Mouse (Mus musculus): Measurements from ENCODE around the gene Tecpr1. TPM values are rescaled to one million over a fixed set of nuclear protein-coding genes. Genes with fewer than 3 reads are reported as not detected.

Tecpr1 gene
- polyA plus RNA-seq, 1 experiment from 2014 or later, result 15.4 TPM

- Histone ChIP-seq H3K27me3 (ENCODE audit: control insufficient read depth, insufficient read depth, low read length) (no peaks in the 10 kb centered on the region), H3K27ac (replicated peaks) (no peak overlapping the region), H3K4me1 (replicated peaks; ENCODE audit: control insufficient read depth, insufficient read depth) (peaks cover 3% of the 10 kb centered on the region; the same call in 1 of the 2 replicates), H3K4me3 (ENCODE audit: low read depth, low read length) (no peak overlapping the region), H3K9ac (ENCODE audit: low read length) (no peak overlapping the region), H3K36me3 (ENCODE audit: control insufficient read depth, insufficient read depth, low read length) (no peaks in the 10 kb centered on the region), H3K4me2 (replicated peaks; ENCODE audit: low read depth) (no peak overlapping the region), H3K9me3 (ENCODE audit: control insufficient read depth, low read length) (no peaks in the 10 kb centered on the region)
- ATAC-seq (ENCODE audit: low FRiP score, low TSS enrichment) (no peak), DNase-seq (ENCODE audit: low spot score) (no peak)
- no peak for TF ChIP-seq EP300 (optimal IDR thresholded peaks at IDR 0.05)
- 33% methylated on average over 11 of the region's 11 CpGs for WGBS
Observed at GRCm38 (mm10) chr5:144226220-144226619, 2.8 kb upstream of the Tecpr1 start.

GRCm38 (mm10) chr5:144223899-144224816 lies 743 bp upstream of the Tecpr1 start:
- Histone ChIP-seq H3K9me3 (ENCODE audit: control insufficient read depth, low read length) (no peaks in the 10 kb centered on the region), H3K27ac (replicated peaks) (peak overlapping the region; percentile 69; the same call in 1 of the 2 replicates), H3K4me1 (replicated peaks; ENCODE audit: control insufficient read depth, insufficient read depth) (peaks cover 3% of the 10 kb centered on the region; the same call in 1 of the 2 replicates), H3K27me3 (ENCODE audit: control insufficient read depth, insufficient read depth, low read length) (no peaks in the 10 kb centered on the region), H3K4me2 (replicated peaks; ENCODE audit: low read depth) (peak overlapping the region; percentile 85), H3K9ac (ENCODE audit: low read length) (peak overlapping the region; percentile 74), H3K4me3 (ENCODE audit: low read depth, low read length) (peak overlapping the region; percentile 63), H3K36me3 (ENCODE audit: control insufficient read depth, insufficient read depth, low read length) (no peaks in the 10 kb centered on the region)
- 23% methylated on average over 18 of the region's 18 CpGs for WGBS
- no peak for DNase-seq (ENCODE audit: low spot score)
- TF ChIP-seq CTCF (IDR thresholded peaks at IDR 0.05; ENCODE audit: low read depth) (peak; percentile 31; the same call in 1 of the 2 replicates), EP300 (optimal IDR thresholded peaks at IDR 0.05) (no peak)
- ATAC-seq (ENCODE audit: low FRiP score, low TSS enrichment), result no peak

- DNase-seq (ENCODE audit: low spot score), result peak; percentile 67
- TF ChIP-seq EP300 (optimal IDR thresholded peaks at IDR 0.05), result no peak
- no peak for TF ChIP-seq CTCF (IDR thresholded peaks at IDR 0.05; ENCODE audit: low read depth)
- H3K9ac ChIP-seq (ENCODE audit: low read length), result peak overlapping the region; percentile 74
- H3K4me2 ChIP-seq (replicated peaks; ENCODE audit: low read depth), result peak overlapping the region; percentile 85
- peak; percentile 43 for ATAC-seq (ENCODE audit: low FRiP score, low TSS enrichment)
- H3K27ac ChIP-seq (replicated peaks), result peak overlapping the region; percentile 84
- WGBS, result under 1% methylated on average over 24 of the region's 25 CpGs
- H3K4me1 ChIP-seq (replicated peaks; ENCODE audit: control insufficient read depth, insufficient read depth), result peaks cover 3% of the 10 kb centered on the region; the same call in 1 of the 2 replicates
- H3K27me3 ChIP-seq (ENCODE audit: control insufficient read depth, insufficient read depth, low read length), result no peaks in the 10 kb centered on the region
- peak overlapping the region; percentile 63 for H3K4me3 ChIP-seq (ENCODE audit: low read depth, low read length)
- H3K9me3 ChIP-seq (ENCODE audit: control insufficient read depth, low read length), result no peaks in the 10 kb centered on the region
- no peaks in the 10 kb centered on the region for H3K36me3 ChIP-seq (ENCODE audit: control insufficient read depth, insufficient read depth, low read length)
Observed at GRCm38 (mm10) chr5:144222811-144223502, 458 bp downstream of the Tecpr1 start.

- H3K27me3 ChIP-seq (ENCODE audit: control insufficient read depth, insufficient read depth, low read length), result no peaks in the 10 kb centered on the region
- H3K4me2 ChIP-seq (replicated peaks; ENCODE audit: low read depth), result no peak overlapping the region
- peaks cover 3% of the 10 kb centered on the region; the same call in 1 of the 2 replicates for H3K4me1 ChIP-seq (replicated peaks; ENCODE audit: control insufficient read depth, insufficient read depth)
- no peaks in the 10 kb centered on the region for H3K36me3 ChIP-seq (ENCODE audit: control insufficient read depth, insufficient read depth, low read length)
- no peak overlapping the region for H3K27ac ChIP-seq (replicated peaks)
- ATAC-seq (ENCODE audit: low FRiP score, low TSS enrichment) (peak; percentile 52), DNase-seq (ENCODE audit: low spot score) (peak; percentile 53)
- no peaks in the 10 kb centered on the region for H3K9me3 ChIP-seq (ENCODE audit: control insufficient read depth, low read length)
- H3K4me3 ChIP-seq (ENCODE audit: low read depth, low read length), result no peak overlapping the region
- H3K9ac ChIP-seq (ENCODE audit: low read length), result no peak overlapping the region
- TF ChIP-seq CTCF (IDR thresholded peaks at IDR 0.05; ENCODE audit: low read depth) (no peak), EP300 (optimal IDR thresholded peaks at IDR 0.05) (no peak)
- 35% methylated on average over 4 of the region's 4 CpGs for WGBS
Observed at GRCm38 (mm10) chr5:144221305-144221704, 2.1 kb downstream of the Tecpr1 start.

- Histone ChIP-seq H3K36me3 (ENCODE audit: control insufficient read depth, insufficient read depth, low read length) (no peaks in the 10 kb centered on the region), H3K4me2 (replicated peaks; ENCODE audit: low read depth) (no peak overlapping the region), H3K27me3 (ENCODE audit: control insufficient read depth, insufficient read depth, low read length) (no peaks in the 10 kb centered on the region), H3K4me1 (replicated peaks; ENCODE audit: control insufficient read depth, insufficient read depth) (peaks cover 3% of the 10 kb centered on the region; the same call in 1 of the 2 replicates), H3K9ac (ENCODE audit: low read length) (no peak overlapping the region), H3K4me3 (ENCODE audit: low read depth, low read length) (no peak overlapping the region), H3K27ac (replicated peaks) (no peak overlapping the region), H3K9me3 (ENCODE audit: control insufficient read depth, low read length) (no peaks in the 10 kb centered on the region)
- ATAC-seq (ENCODE audit: low FRiP score, low TSS enrichment) (no peak), DNase-seq (ENCODE audit: low spot score) (no peak)
- WGBS, result 90% methylated on average over 5 of the region's 5 CpGs
- no peak for TF ChIP-seq CTCF (IDR thresholded peaks at IDR 0.05; ENCODE audit: low read depth)
- no peak for TF ChIP-seq EP300 (optimal IDR thresholded peaks at IDR 0.05)
Observed at GRCm38 (mm10) chr5:144219936-144220335, 3.5 kb downstream of the Tecpr1 start.
